Mouse (Mus musculus) thymus, adult 2 months (tissue): ENCODE measurements around the gene Muc3.

Experiments used
- CTCF ChIP-seq: fragments of 200-500 bp; IDR thresholded peaks from 2 replicates; pipeline ENCODE4 v1.5.1; 2012; ENCODE audit warnings: mild to moderate bottlenecking, control low read depth, low read length, moderate library complexity, borderline replicate concordance; ENCODE audit not compliant: control insufficient read depth, poor library complexity, insufficient read depth; ENCODE audit errors: extremely low read depth
- POLR2A ChIP-seq: fragments of 200-500 bp; IDR thresholded peaks from 2 replicates; pipeline ENCODE4 v1.6.1; 2012; ENCODE audit warnings: mild to moderate bottlenecking, low read length, control low read depth, moderate library complexity; ENCODE audit not compliant: control insufficient read depth, poor library complexity, insufficient read depth; ENCODE audit errors: extremely low read depth

- TF ChIP-seq CTCF (no peak), POLR2A (no peak)
Observed at GRCm38 (mm10) chr5:137122686-137123193, 26.4 kb downstream of the Muc3 start.
